Mouse (Mus musculus) lung, postnatal 4 days (tissue): ENCODE results near the gene Wdpcp.

Experiments used
- DNase-seq, 2 experiments: peaks; one replicate each; pipeline ENCODE4 v3.0.0; 2021

Wdpcp gene

GRCm38 (mm10) chr11:21788831-21789230 is 216.8 kb downstream of the Wdpcp start:
- DNase-seq = no peak

- no peak for DNase-seq
These were observed 252.9 kb downstream of the Wdpcp start for GRCm38 (mm10) chr11:21824941-21825340.

DNA sequence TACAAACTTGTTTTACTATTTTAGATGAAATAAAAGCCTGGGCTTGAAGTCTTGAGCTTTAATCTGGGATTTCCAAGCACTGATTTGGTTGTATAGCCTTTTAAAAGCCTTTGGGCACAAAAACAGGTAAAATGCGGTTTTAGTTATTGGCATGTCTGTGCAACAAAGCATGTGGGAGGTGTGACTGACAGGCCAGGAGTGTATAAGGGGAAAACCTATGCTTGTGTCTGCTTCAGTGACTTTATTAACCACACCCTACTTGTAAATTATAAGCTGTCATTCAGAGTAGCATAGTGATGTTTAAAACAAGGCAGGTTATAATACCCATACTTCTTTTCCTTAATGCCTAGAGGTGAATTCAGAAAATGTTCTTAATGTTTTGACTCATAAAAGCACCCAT is 254.5 kb downstream of the Wdpcp start:
- DNase-seq = no peak

GRCm38 (mm10) chr11:21847040-21847439 is 275.0 kb downstream of the Wdpcp start:
- no peak for DNase-seq

DNA sequence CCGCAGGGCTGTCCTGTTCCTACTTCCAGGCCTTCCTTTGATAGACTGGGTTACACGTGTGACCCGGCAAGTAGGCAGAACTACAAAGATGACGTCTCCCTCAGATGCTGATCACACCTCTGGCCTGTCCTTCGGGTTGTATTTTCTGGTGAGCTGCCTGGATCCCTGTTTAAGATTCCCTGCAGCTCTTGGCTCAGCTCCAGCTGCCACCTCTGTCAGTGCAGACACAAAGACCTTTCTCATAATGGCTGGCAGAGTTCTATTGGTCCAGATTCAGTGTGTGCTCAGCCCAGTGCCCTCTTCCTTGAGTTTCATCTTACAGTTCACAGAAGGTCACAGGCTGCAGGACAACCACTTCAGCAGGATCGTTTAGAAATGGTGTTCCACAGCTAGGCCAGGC is 292.0 kb downstream of the Wdpcp start:
- DNase-seq = no peak

- no peak for DNase-seq
These were observed 292.5 kb downstream of the Wdpcp start for GRCm38 (mm10) chr11:21864516-21864915.

DNA sequence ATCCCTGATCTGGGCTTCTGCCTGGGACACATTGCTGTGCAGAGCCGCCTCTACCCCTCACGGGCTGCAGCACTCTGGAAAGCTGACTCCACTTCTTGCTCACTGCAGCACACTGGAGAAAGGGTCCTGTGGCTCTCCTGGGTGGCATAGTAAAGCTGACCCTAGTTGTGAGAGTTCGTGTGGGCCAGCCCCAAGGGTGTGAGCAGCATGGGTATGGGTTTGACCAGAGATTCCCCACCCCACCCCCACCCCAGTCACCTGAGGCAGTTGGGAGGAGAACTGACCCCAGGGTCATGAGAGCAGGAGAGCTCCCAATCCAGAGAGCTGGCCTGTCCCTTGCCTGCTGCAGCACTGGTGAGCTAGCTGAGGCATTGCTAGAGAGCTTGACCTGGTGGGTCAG is 296.6 kb downstream of the Wdpcp start:
- DNase-seq = no peak

DNA sequence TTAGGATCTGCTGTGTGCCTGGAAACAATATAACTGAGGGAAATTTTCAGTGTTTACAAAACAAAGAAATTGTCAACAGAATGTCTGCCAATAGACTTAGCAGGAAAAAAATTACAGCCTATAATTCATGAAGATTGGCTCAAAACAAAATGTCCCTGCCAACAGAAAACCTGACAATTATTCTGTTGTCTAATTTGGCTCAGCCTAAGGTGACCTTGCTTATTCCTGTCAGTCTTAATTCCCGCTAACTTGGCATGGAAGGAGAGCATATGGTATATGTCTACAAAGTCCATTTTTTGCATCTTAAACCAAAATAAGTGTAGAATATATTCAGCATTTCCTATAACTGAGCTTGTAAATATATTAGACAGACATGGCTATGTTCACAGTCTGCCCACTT is 298.8 kb downstream of the Wdpcp start:
- no peak for DNase-seq

DNA sequence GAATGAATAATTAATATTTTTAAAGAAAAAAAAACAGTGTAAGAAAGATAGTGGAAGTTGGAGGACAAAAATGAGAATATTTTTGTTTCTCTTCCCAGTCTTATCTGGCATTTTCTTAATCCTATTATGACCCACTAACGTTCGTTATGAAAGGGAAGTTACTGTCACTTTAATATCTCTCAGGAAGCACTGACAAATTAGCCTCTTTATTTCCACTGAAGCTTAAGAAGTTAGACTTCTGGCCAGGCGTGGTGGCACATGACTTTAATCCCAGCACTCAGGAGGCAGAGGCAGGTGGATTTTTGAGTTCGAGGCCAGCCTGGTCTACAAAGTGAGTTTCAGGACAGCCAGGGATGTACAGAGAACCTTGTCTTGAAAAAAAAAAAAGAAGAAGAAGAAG is 299.7 kb downstream of the Wdpcp start:
- no peak for DNase-seq

- DNase-seq = no peak
These were observed 303.0 kb downstream of the Wdpcp start for GRCm38 (mm10) chr11:21875077-21875476.

DNA sequence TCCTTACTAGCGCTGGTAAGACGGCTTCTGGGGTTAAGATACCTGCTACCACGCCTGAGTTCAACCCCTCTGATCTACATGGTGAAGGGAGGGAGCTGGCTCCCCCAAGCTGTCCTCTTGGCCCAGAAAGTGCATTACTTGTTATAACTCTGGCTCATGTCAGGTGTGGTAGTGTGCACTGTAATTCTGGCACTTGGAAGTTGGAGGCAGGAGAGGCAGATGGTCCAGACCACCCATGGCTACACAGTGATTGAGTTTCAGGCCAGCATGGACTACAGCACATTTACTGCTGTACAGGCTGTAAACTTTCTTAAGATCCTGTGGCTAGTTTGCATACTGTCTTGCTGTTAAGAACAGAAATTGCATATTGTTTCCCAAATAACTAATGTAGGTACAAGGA is 322.7 kb downstream of the Wdpcp start:
- DNase-seq = no peak

DNA sequence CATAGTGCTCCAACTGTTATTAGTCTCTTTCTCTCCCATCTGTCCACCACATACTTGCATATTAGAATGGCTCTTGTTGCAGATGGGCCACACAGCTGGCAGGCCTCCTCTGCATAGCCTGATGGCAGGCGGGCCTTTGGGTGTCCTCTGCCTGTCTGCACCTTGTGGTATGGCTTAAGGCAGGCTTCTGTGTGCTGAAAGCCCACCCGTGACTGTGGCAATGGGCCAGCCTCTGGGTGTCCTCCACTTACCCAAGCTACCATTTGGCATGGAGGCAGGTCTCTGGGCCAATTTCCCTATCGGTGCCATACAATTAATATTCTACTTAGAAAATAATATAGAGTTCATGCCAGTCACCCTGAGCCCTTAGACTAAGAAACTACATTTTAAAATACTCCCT is 350.5 kb downstream of the Wdpcp start:
- DNase-seq = no peak
